ENCODE assay signal across 8 mouse cellular contexts in genomic region chr12:73113196-73113595, GRCm38 (mm10). TPM values are rescaled to one million over a fixed set of nuclear protein-coding genes. Genes with fewer than 3 reads are reported as not detected.
DNase-seq lines count a peak whose midpoint lies in the region.

Gene Six4 (minus strand): TSS chr12:73113456.

- peak within 1 kb of the TSS; percentile 85 for H3K4me3 ChIP-seq in hindbrain, embryonic 10.5 days

- H3K36me3 ChIP-seq in hindbrain, embryonic 10.5 days, result peaks cover 11% of the 10 kb centered on the region

- under 1% methylated on average over 20 of the region's 20 CpGs for WGBS in hindbrain, embryonic 10.5 days

- peaks cover 27% of the 10 kb centered on the region for H3K27me3 ChIP-seq in hindbrain, embryonic 10.5 days (ENCODE audit: insufficient read depth, poor library complexity, severe bottlenecking)

- H3K27ac ChIP-seq in hindbrain, embryonic 10.5 days, result peak within 1 kb of the TSS; percentile 92

- no peaks in the 10 kb centered on the region for H3K9me3 ChIP-seq in hindbrain, embryonic 10.5 days

- peaks cover 32% of the 10 kb centered on the region for H3K4me1 ChIP-seq in hindbrain, embryonic 10.5 days (replicated peaks)

- DNase-seq in R1 (ENCODE audit: low read depth, low spot score), result peak; percentile 94
- DNase-seq in cerebellum, adult 8-10 months, result peak; percentile 78
- peak; percentile 96 for DNase-seq in forelimb bud, embryonic 11.5 days (ENCODE audit: low read depth, low spot score)
- peak; percentile 91 for DNase-seq in hindbrain, embryonic 10.5 days (ENCODE audit: low spot score)
- DNase-seq in layer of hippocampus, postnatal 10 days (ENCODE audit: low spot score in 2 of 2), result peak; percentile 23 to 48
- peak; percentile 77 for DNase-seq in lung, postnatal 10 days
- peak; percentile 85 for DNase-seq in retina, postnatal 1 day
- DNase-seq in c-Kit-positive CD71-positive TER-119-positive erythroid progenitor cells, embryonic 14.5 days (ENCODE audit: low spot score), result no peak

RNA-seq across cellular contexts. Expression of gene Six4, which starts in this region (rescaled TPM):
- 5.0 and 8.6 TPM in 2 replicates for polyA plus RNA-seq in hindbrain, embryonic 10.5 days (2016; fragmentation: Nextera tagmentation; extraction: Ambion mirVana)
- under 1 TPM; 0.55 to 0.56 TPM for total RNA-seq in layer of hippocampus, postnatal 10 days (2021)

Comparison
In these comparisons a context has a peak if more than half of its experiments do, and no peak if none do; other contexts are left out.
1. Peak in DNase-seq in layer of hippocampus, postnatal 10 days; RNA of the gene not detected or under 1 TPM.